Mouse (Mus musculus) mammary gland, adult 2 months (tissue): ENCODE results near the gene Zfand6. TPM values are rescaled to one million over a fixed set of nuclear protein-coding genes. Genes with fewer than 3 reads are reported as not detected.

Source experiments
- polyA plus RNA-seq: library from polyadenylated mRNA; depleted of rRNA; stranded (reverse); fragments of >200 nt; gene quantifications from 2 replicates; pipeline ENCODE4 v1.2.3, GENCODE M21; 2012; ENCODE audit warnings: low replicate concordance; rRNA removed

Zfand6 gene
- polyA plus RNA-seq: 57.8 and 191 TPM in 2 replicates

DNA sequence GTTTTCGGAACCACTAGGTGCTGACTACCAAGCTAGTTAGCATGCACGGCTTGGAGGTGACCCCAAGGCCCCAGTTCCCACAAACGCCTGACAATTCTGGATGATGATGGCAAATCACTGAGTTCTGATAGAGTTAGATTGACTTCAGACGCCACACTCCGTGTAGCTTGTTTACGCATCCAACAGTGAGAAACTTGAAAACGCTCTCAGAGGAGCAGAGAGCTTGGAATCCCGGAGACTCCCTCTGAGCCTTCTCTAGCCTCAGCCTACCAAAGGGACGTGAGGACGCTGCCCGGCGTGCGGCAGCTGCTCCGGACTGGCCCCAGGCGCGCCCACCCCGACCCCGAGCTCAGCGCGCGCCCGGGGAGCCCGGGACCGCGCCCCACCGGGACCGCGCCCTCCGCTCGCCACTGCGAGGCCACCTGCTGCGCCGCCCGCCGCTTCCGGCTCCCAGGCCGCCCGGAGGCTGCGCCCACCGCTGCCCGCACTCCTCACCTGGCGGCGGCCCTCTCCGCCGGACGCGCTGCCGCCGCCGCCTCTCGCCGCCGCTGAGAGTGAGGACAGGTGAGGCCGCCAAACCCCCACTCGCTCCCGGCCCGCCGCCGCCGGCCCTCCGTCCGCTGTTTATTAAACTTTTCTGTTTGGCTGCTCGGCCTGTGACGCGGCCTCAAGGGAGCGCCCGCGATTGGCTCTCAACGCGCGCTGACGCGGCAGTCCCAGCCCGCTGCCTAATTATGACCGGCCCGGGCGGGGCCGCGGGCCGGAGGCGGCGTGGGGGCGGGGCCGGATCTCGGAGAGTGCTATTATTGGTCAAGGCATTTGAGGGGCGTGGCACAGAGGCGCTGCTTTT is at the start of gene Zfand6:
Zfand6 (minus strand) TSS at position 709 of the 850 bp plus-strand sequence.

DNA sequence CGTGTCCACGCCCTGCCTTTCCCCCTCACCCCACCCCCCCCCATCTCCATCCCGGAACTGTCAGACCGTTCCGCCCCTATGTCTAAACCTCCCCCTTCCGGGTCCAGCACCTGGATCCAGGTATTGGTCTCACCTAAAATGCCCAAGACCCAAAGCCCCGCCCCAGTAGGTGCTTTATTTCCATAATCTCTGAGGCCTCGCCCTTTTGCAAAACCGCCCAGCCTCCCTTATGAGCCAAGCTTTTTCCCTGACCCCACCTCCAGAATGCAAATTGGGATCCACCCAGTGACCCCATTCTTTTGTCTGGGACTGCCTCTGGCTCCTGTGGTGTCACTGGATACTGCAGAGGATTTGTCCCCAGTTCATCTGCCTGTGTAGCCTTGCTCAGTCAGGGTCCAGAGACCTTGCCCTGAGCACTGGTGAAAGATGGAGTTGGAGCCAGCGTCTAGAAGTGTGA is 83.4 kb downstream of the Zfand6 start, which contains the start of gene Fah:
Fah (minus strand) TSS at position 430 of the 457 bp plus-strand sequence.

Other genes starting within 250 kb of the Zfand6 start
- gene Gm2115, start 161.0 kb downstream of the Zfand6 start, polyA plus RNA-seq: 0.32 and 0.33 TPM in 2 replicates
- gene Fah, start 83.2 kb downstream of the Zfand6 start, polyA plus RNA-seq: 157 and 229 TPM in 2 replicates
- not detected in 2 replicates for gene Olfr291, start 163.6 kb upstream of the Zfand6 start, polyA plus RNA-seq